In genomic region chr4:155568632-155569370, GRCm38 (mm10) we compare ENCODE assay signal across 20 mouse cellular contexts. TPM values are rescaled to one million over a fixed set of nuclear protein-coding genes. Genes with fewer than 3 reads are reported as not detected.
DNase-seq lines count a peak whose midpoint lies in the region; ATAC-seq lines count a peak whose summit lies in the region.
"Had no signal": no experiment of that assay in that cellular context is flagged by ENCODE, and none has a peak within 500 bp of the region (broad histone marks: within the 10 kb centered on the region; RNA-seq: fewer than 3 reads in every experiment).

No protein-coding gene starts in this region.

- 0 out of 2 replicates have a peak overlapping the region, but pooled peaks have one; percentile 12 for H3K9ac ChIP-seq in forebrain, embryonic 13.5 days
- no peak overlapping the region for H3K9ac ChIP-seq in forebrain, embryonic 14.5 days (ENCODE audit: low read length)
- 0 out of 2 replicates have a peak overlapping the region, but pooled peaks have one; percentile 29 for H3K9ac ChIP-seq in kidney, embryonic 16.5 days (replicated peaks; ENCODE audit: low read length)
- no peak overlapping the region for H3K9ac ChIP-seq in liver, embryonic 12.5 days
- H3K9ac ChIP-seq: embryonic facial prominence, embryonic 13.5 days; hindbrain, embryonic 14.5 days; limb, embryonic 12.5 days; lung, embryonic 15.5 days; neural tube, embryonic 13.5 days had no signal

- H3K4me3 ChIP-seq in forebrain, embryonic 13.5 days = no peak overlapping the region
- H3K4me3 ChIP-seq in forebrain, embryonic 14.5 days (ENCODE audit: low read depth, low read length) = no peak overlapping the region
- H3K4me3 ChIP-seq in kidney, embryonic 16.5 days (ENCODE audit: low read length) = no peak overlapping the region
- no peak overlapping the region for H3K4me3 ChIP-seq in liver, embryonic 12.5 days
- H3K4me3 ChIP-seq: embryonic facial prominence, embryonic 13.5 days; heart, embryonic 10.5 days; limb, embryonic 12.5 days; lung, embryonic 15.5 days; midbrain, embryonic 10.5 days; neural tube, embryonic 13.5 days had no signal

- no peak overlapping the region for H3K4me2 ChIP-seq in forebrain, embryonic 13.5 days
- no peak overlapping the region for H3K4me2 ChIP-seq in forebrain, embryonic 14.5 days (ENCODE audit: low read length)
- H3K4me2 ChIP-seq in kidney, embryonic 16.5 days (replicated peaks; ENCODE audit: low read depth, low read length) = no peak overlapping the region
- no peak overlapping the region for H3K4me2 ChIP-seq in liver, embryonic 12.5 days
- H3K4me2 ChIP-seq: embryonic facial prominence, embryonic 13.5 days; hindbrain, embryonic 14.5 days; limb, embryonic 12.5 days; lung, embryonic 15.5 days; neural tube, embryonic 13.5 days had no signal

- no peak for DNase-seq in forebrain, embryonic 14.5 days (ENCODE audit: low spot score)
- DNase-seq in kidney, postnatal 4 days = no peak
- DNase-seq in yolk sac, embryonic 10.5 days (ENCODE audit: low spot score) = peak; percentile 68
- DNase-seq in spleen, postnatal 4 days (ENCODE audit: low spot score in 2 of 2) = no peak
- DNase-seq: adrenal gland, adult 8-10 months; cerebellum, adult 11 months; gastrocnemius, postnatal 25 days; spleen, adult 18-20 months had no signal

- no peaks in the 10 kb centered on the region for H3K27me3 ChIP-seq in forebrain, embryonic 13.5 days
- no peaks in the 10 kb centered on the region for H3K27me3 ChIP-seq in forebrain, embryonic 14.5 days (replicated peaks; ENCODE audit: control insufficient read depth, insufficient read depth, low read length)
- H3K27me3 ChIP-seq in kidney, embryonic 16.5 days (ENCODE audit: insufficient read depth, low read length) = no peaks in the 10 kb centered on the region
- no peaks in the 10 kb centered on the region for H3K27me3 ChIP-seq in liver, embryonic 12.5 days (replicated peaks)
- H3K27me3 ChIP-seq: CH12.LX; embryonic facial prominence, embryonic 13.5 days; limb, embryonic 12.5 days; lung, embryonic 15.5 days; neural tube, embryonic 13.5 days had no signal

- ATAC-seq in forebrain, embryonic 13.5 days = no peak
- no peak for ATAC-seq in forebrain, embryonic 14.5 days
- no peak for ATAC-seq in kidney, embryonic 16.5 days (ENCODE audit: low FRiP score, low TSS enrichment)
- ATAC-seq in liver, embryonic 12.5 days = peak; percentile 31

- H3K36me3 ChIP-seq in forebrain, embryonic 13.5 days (ENCODE audit: poor library complexity, severe bottlenecking) = peaks cover 3% of the 10 kb centered on the region; the same call in 1 of the 2 replicates
- H3K36me3 ChIP-seq in forebrain, embryonic 14.5 days (ENCODE audit: control insufficient read depth, insufficient read depth, low read length) = 0 out of 2 replicates have a peak, but pooled peaks cover 7% of the 10 kb centered on the region
- H3K36me3 ChIP-seq in kidney, embryonic 16.5 days (ENCODE audit: insufficient read depth, low read length) = no peaks in the 10 kb centered on the region
- no peaks in the 10 kb centered on the region; the same call in 1 of the 2 replicates for H3K36me3 ChIP-seq in liver, embryonic 12.5 days
- H3K36me3 ChIP-seq: embryonic facial prominence, embryonic 13.5 days; heart, embryonic 10.5 days; limb, embryonic 12.5 days; lung, embryonic 15.5 days; neural tube, embryonic 13.5 days had no signal

- no peaks in the 10 kb centered on the region for H3K9me3 ChIP-seq in forebrain, embryonic 13.5 days (replicated peaks)
- H3K9me3 ChIP-seq in forebrain, embryonic 14.5 days (replicated peaks; ENCODE audit: control insufficient read depth, low read length) = no peaks in the 10 kb centered on the region
- H3K9me3 ChIP-seq in kidney, embryonic 16.5 days (ENCODE audit: low read length) = no peaks in the 10 kb centered on the region
- no peaks in the 10 kb centered on the region for H3K9me3 ChIP-seq in liver, embryonic 12.5 days (replicated peaks)
- H3K9me3 ChIP-seq: embryonic facial prominence, embryonic 13.5 days; heart, embryonic 10.5 days; limb, embryonic 12.5 days; lung, embryonic 15.5 days; midbrain, embryonic 10.5 days; neural tube, embryonic 13.5 days had no signal

- H3K4me1 ChIP-seq in forebrain, embryonic 13.5 days = peaks cover 20% of the 10 kb centered on the region
- H3K4me1 ChIP-seq in forebrain, embryonic 14.5 days (ENCODE audit: control insufficient read depth, insufficient read depth, low read length) = peaks cover 13% of the 10 kb centered on the region
- peaks cover 21% of the 10 kb centered on the region for H3K4me1 ChIP-seq in kidney, embryonic 16.5 days (ENCODE audit: insufficient read depth, low read length)
- H3K4me1 ChIP-seq in liver, embryonic 12.5 days = peaks cover 71% of the 10 kb centered on the region

- WGBS in forebrain, embryonic 13.5 days = 98% methylated on average over 7 of the region's 7 CpGs
- WGBS in forebrain, embryonic 14.5 days = 95% methylated on average over 7 of the region's 7 CpGs
- 69% methylated on average over 7 of the region's 7 CpGs for WGBS in kidney, embryonic 16.5 days
- WGBS in liver, embryonic 12.5 days (ENCODE audit: insufficient replicate concordance) = 79% methylated on average over 7 of the region's 7 CpGs

- H3K27ac ChIP-seq in forebrain, embryonic 13.5 days = no peak overlapping the region
- no peak overlapping the region for H3K27ac ChIP-seq in forebrain, embryonic 14.5 days (ENCODE audit: low read depth, low read length)
- no peak overlapping the region for H3K27ac ChIP-seq in kidney, embryonic 16.5 days (ENCODE audit: low read length)
- peak overlapping the region; percentile 50; the same call in 1 of the 2 replicates for H3K27ac ChIP-seq in liver, embryonic 12.5 days
- H3K27ac ChIP-seq: embryonic facial prominence, embryonic 13.5 days; heart, embryonic 10.5 days; hindbrain, embryonic 14.5 days; limb, embryonic 12.5 days; lung, embryonic 15.5 days; macrophage; midbrain, embryonic 10.5 days; neural tube, embryonic 13.5 days had no signal

RNA-seq across cellular contexts. Expression of gene Nadk, which starts 6.6 kb away (rescaled TPM):
- polyA plus RNA-seq in forebrain, embryonic 13.5 days (2015; fragmentation: Nextera tagmentation; extraction: Ambion mirVana) = 88.7 and 91.9 TPM in 2 replicates
- polyA plus RNA-seq in forebrain, embryonic 14.5 days (2014; fragmentation: Nextera tagmentation; extraction: Ambion mirVana) = 106 and 120 TPM in 2 replicates
- polyA plus RNA-seq in kidney, embryonic 16.5 days (2015; fragmentation: Nextera tagmentation; extraction: Ambion mirVana) = 107 and 110 TPM in 2 replicates
- polyA plus RNA-seq in liver, embryonic 12.5 days (2016; fragmentation: Nextera tagmentation; extraction: Ambion mirVana) = 75.9 and 78.0 TPM in 2 replicates

RNA-seq across cellular contexts. Expression of gene Slc35e2, which starts 32.4 kb away (rescaled TPM):
- polyA plus RNA-seq in forebrain, embryonic 13.5 days (2015; fragmentation: Nextera tagmentation; extraction: Ambion mirVana) = 10.6 and 10.7 TPM in 2 replicates
- 10.9 and 12.1 TPM in 2 replicates for polyA plus RNA-seq in forebrain, embryonic 14.5 days (2014; fragmentation: Nextera tagmentation; extraction: Ambion mirVana)
- polyA plus RNA-seq in kidney, embryonic 16.5 days (2015; fragmentation: Nextera tagmentation; extraction: Ambion mirVana) = 7.8 and 10.1 TPM in 2 replicates
- 7.1 and 7.3 TPM in 2 replicates for polyA plus RNA-seq in liver, embryonic 12.5 days (2016; fragmentation: Nextera tagmentation; extraction: Ambion mirVana)

RNA-seq across cellular contexts. Expression of gene Cdk11b, which starts 55.9 kb away (rescaled TPM):
- 75.5 and 77.9 TPM in 2 replicates for polyA plus RNA-seq in forebrain, embryonic 13.5 days (2015; fragmentation: Nextera tagmentation; extraction: Ambion mirVana)
- polyA plus RNA-seq in forebrain, embryonic 14.5 days (2014; fragmentation: Nextera tagmentation; extraction: Ambion mirVana) = 39.9 and 42.8 TPM in 2 replicates
- polyA plus RNA-seq in kidney, embryonic 16.5 days (2015; fragmentation: Nextera tagmentation; extraction: Ambion mirVana) = 56.6 and 65.6 TPM in 2 replicates
- polyA plus RNA-seq in liver, embryonic 12.5 days (2016; fragmentation: Nextera tagmentation; extraction: Ambion mirVana) = 41.1 and 45.5 TPM in 2 replicates

Comparison
In these comparisons a context has a peak if more than half of its experiments do, and no peak if none do; other contexts are left out.
1. H3K9ac ChIP-seq: peak in forebrain, embryonic 13.5 days (single experiment) and kidney, embryonic 16.5 days (single experiment); none in forebrain, embryonic 14.5 days (single experiment) and liver, embryonic 12.5 days (single experiment).